Mouse (Mus musculus) hindbrain, embryonic 14.5 days (tissue): ENCODE data around the gene Rps3. TPM values are rescaled to one million over a fixed set of nuclear protein-coding genes. Genes with fewer than 3 reads are reported as not detected.

ENCODE experiments used
- ATAC-seq: fragments of 200-750 bp; cut with Nextera tagmentation; 2 replicates; pipeline ENCODE4 v1.8.0; 2017; ENCODE audit warnings: moderate number of reproducible peaks, mild to moderate bottlenecking, moderate TSS enrichment, moderate library complexity; ENCODE audit not compliant: low FRiP score
- DNase-seq: peaks from one replicate; pipeline ENCODE4 v3.0.0-alpha.2; 2015; ENCODE audit warnings: low spot score
- H3K27ac ChIP-seq: fragments of 300-500 bp; sonication (generic); 2 replicates; pipeline ENCODE4 v1.5.1; 2014; ENCODE audit warnings: mild to moderate bottlenecking, moderate library complexity
- H3K27me3 ChIP-seq: fragments of 300-500 bp; sonication (generic); 2 replicates; pipeline ENCODE4 v1.6.1; 2014; ENCODE audit warnings: mild to moderate bottlenecking, low read length, mixed read lengths; ENCODE audit not compliant: control insufficient read depth, insufficient read depth
- H3K36me3 ChIP-seq: fragments of 300-500 bp; sonication (generic); replicated peaks from 2 replicates; pipeline ENCODE4 v1.6.1; 2014; ENCODE audit not compliant: control insufficient read depth, insufficient read depth
- H3K4me1 ChIP-seq: fragments of 300-500 bp; sonication (generic); replicated peaks from 2 replicates; pipeline ENCODE4 v1.6.1; 2014; ENCODE audit warnings: antibody characterized with exemption, low read length, mixed read lengths; ENCODE audit not compliant: control insufficient read depth, insufficient read depth
- H3K4me2 ChIP-seq: fragments of 300-500 bp; sonication (generic); replicated peaks from 2 replicates; pipeline ENCODE4 v1.6.1; 2014; ENCODE audit warnings: mild to moderate bottlenecking, moderate library complexity
- H3K4me3 ChIP-seq: fragments of 300-500 bp; sonication (generic); replicated peaks from 2 replicates; pipeline ENCODE4 v1.5.1; 2014; ENCODE audit warnings: mild to moderate bottlenecking, low read length
- H3K9ac ChIP-seq: fragments of 300-500 bp; sonication (generic); 2 replicates; pipeline ENCODE4 v1.6.1; 2014
- H3K9me3 ChIP-seq: fragments of 300-500 bp; sonication (generic); 2 replicates; pipeline ENCODE4 v1.6.1; 2016; ENCODE audit warnings: low read length; ENCODE audit not compliant: control insufficient read depth
- WGBS: fragments of 180-500 bp; shearing (Covaris S2); extraction: QIAGEN DNeasy Blood & Tissue Kit; methylation state at CpG from one replicate; pipeline ENCODE4 v1.1.7; 2014; 5-methylcytosine and 5-hydroxymethylcytosine counted together
- polyA plus RNA-seq: library from polyadenylated mRNA; unstranded; fragments of >200 nt; fragmentation: Nextera tagmentation; extraction: Ambion mirVana; gene quantifications from 2 replicates; pipeline ENCODE4 v1.2.1, GENCODE M21; 2014

The Rps3 gene
- polyA plus RNA-seq, 1 experiment from 2014 or later: 515 TPM

GRCm38 (mm10) chr7:99468283-99469132 lies 15.0 kb downstream of the Rps3 start:
- peak; percentile 82 for ATAC-seq
- H3K9ac ChIP-seq: peak overlapping the region; percentile 76
- peak overlapping the region; percentile 81 for H3K4me2 ChIP-seq
- H3K36me3 ChIP-seq: peaks cover 15% of the 10 kb centered on the region
- peak overlapping the region; percentile 50 for H3K4me3 ChIP-seq
- H3K27ac ChIP-seq: peak overlapping the region; percentile 92
- DNase-seq: peak; percentile 78
- no peaks in the 10 kb centered on the region for H3K27me3 ChIP-seq
- H3K9me3 ChIP-seq: no peaks in the 10 kb centered on the region
- 1% methylated on average over 118 of the region's 145 CpGs for WGBS
- H3K4me1 ChIP-seq: peaks cover 40% of the 10 kb centered on the region

- no peaks in the 10 kb centered on the region for H3K27me3 ChIP-seq
- ATAC-seq (no peak), DNase-seq (no peak)
- peak overlapping the region; percentile 76 for H3K9ac ChIP-seq
- H3K4me3 ChIP-seq: peak overlapping the region; percentile 50
- peak overlapping the region; percentile 81 for H3K4me2 ChIP-seq
- no peaks in the 10 kb centered on the region for H3K9me3 ChIP-seq
- peak overlapping the region; percentile 92 for H3K27ac ChIP-seq
- peaks cover 9% of the 10 kb centered on the region for H3K36me3 ChIP-seq
- 15% methylated on average over 11 of the region's 11 CpGs for WGBS
- H3K4me1 ChIP-seq: peaks cover 40% of the 10 kb centered on the region
Measured at GRCm38 (mm10) chr7:99467916-99468282, 15.6 kb downstream of the Rps3 start.

GRCm38 (mm10) chr7:99465811-99466210 lies 17.7 kb downstream of the Rps3 start, which contains the start of gene Klhl35:
Gene Klhl35 (plus strand): TSS chr7:99466004.
- Histone ChIP-seq H3K4me3 (peak within 1 kb of the TSS; percentile 2), H3K4me1 (peaks cover 40% of the 10 kb centered on the region), H3K27me3 (no peaks in the 10 kb centered on the region), H3K36me3 (peaks cover 11% of the 10 kb centered on the region), H3K9me3 (no peaks in the 10 kb centered on the region), H3K4me2 (peak within 1 kb of the TSS; percentile 81), H3K9ac (peak within 1 kb of the TSS; percentile 49), H3K27ac (peak within 1 kb of the TSS; percentile 76)
- 15% methylated on average over 8 of the region's 8 CpGs for WGBS
- DNase-seq (peak; percentile 61), ATAC-seq (peak; percentile 12; the same call in 1 of the 2 replicates)

GRCm38 (mm10) chr7:99463120-99463519 lies 20.4 kb downstream of the Rps3 start:
- Histone ChIP-seq H3K36me3 (peaks cover 37% of the 10 kb centered on the region), H3K4me2 (no peak overlapping the region), H3K9me3 (no peaks in the 10 kb centered on the region), H3K27me3 (no peaks in the 10 kb centered on the region), H3K27ac (no peak overlapping the region), H3K4me1 (peaks cover 29% of the 10 kb centered on the region), H3K9ac (no peak overlapping the region), H3K4me3 (no peak overlapping the region)
- ATAC-seq (no peak), DNase-seq (no peak)
- WGBS: 93% methylated on average over 2 of the region's 2 CpGs

- Histone ChIP-seq H3K27ac (no peak overlapping the region), H3K9ac (no peak overlapping the region), H3K4me3 (no peak overlapping the region), H3K4me1 (no peaks in the 10 kb centered on the region), H3K9me3 (no peaks in the 10 kb centered on the region), H3K36me3 (peaks cover 53% of the 10 kb centered on the region), H3K27me3 (no peaks in the 10 kb centered on the region), H3K4me2 (no peak overlapping the region)
- ATAC-seq (no peak), DNase-seq (no peak)
- 91% methylated on average over 15 of the region's 15 CpGs for whole genome bisulfite sequencing
Measured at GRCm38 (mm10) chr7:99459888-99460652, 23.5 kb downstream of the Rps3 start.

GRCm38 (mm10) chr7:99458849-99459248 lies 24.7 kb downstream of the Rps3 start:
- Histone ChIP-seq H3K4me3 (no peak overlapping the region), H3K9me3 (no peaks in the 10 kb centered on the region), H3K4me1 (no peaks in the 10 kb centered on the region), H3K36me3 (peaks cover 60% of the 10 kb centered on the region), H3K9ac (no peak overlapping the region), H3K4me2 (no peak overlapping the region), H3K27ac (no peak overlapping the region), H3K27me3 (no peaks in the 10 kb centered on the region)
- 93% methylated on average over 8 of the region's 8 CpGs for WGBS
- ATAC-seq (no peak), DNase-seq (no peak)

GRCm38 (mm10) chr7:99454044-99454443 lies 29.5 kb downstream of the Rps3 start:
- no peaks in the 10 kb centered on the region for H3K9me3 ChIP-seq
- H3K36me3 ChIP-seq: peaks cover 38% of the 10 kb centered on the region
- H3K4me2 ChIP-seq: no peak overlapping the region
- DNase-seq (no peak), ATAC-seq (no peak)
- peaks cover 5% of the 10 kb centered on the region; the same call in 1 of the 2 replicates for H3K4me1 ChIP-seq
- no peak overlapping the region for H3K9ac ChIP-seq
- H3K27me3 ChIP-seq: no peaks in the 10 kb centered on the region
- WGBS: 76% methylated on average over 4 of the region's 4 CpGs
- no peak overlapping the region for H3K27ac ChIP-seq
- H3K4me3 ChIP-seq: no peak overlapping the region

- 86% methylated on average over 7 of the region's 7 CpGs for WGBS
- Histone ChIP-seq H3K27me3 (no peaks in the 10 kb centered on the region), H3K4me2 (no peak overlapping the region), H3K36me3 (peaks cover 29% of the 10 kb centered on the region), H3K27ac (no peak overlapping the region), H3K9me3 (no peaks in the 10 kb centered on the region), H3K4me3 (no peak overlapping the region), H3K4me1 (peaks cover 5% of the 10 kb centered on the region; the same call in 1 of the 2 replicates), H3K9ac (no peak overlapping the region)
- ATAC-seq: no peak
- DNase-seq: no peak
Measured at GRCm38 (mm10) chr7:99452859-99453258, 30.7 kb downstream of the Rps3 start.

- 0% methylated on average over 3 of the region's 3 CpGs for WGBS
- DNase-seq: peak; percentile 94
- Histone ChIP-seq H3K27me3 (no peaks in the 10 kb centered on the region), H3K4me3 (no peak overlapping the region), H3K4me2 (no peak overlapping the region), H3K27ac (no peak overlapping the region), H3K36me3 (0 out of 2 replicates have a peak, but pooled peaks cover 19% of the 10 kb centered on the region), H3K9ac (no peak overlapping the region), H3K4me1 (peaks cover 5% of the 10 kb centered on the region; the same call in 1 of the 2 replicates), H3K9me3 (no peaks in the 10 kb centered on the region)
- peak; percentile 48 for ATAC-seq
Measured at GRCm38 (mm10) chr7:99450703-99451102, 32.8 kb downstream of the Rps3 start.
